Mouse (Mus musculus) embryonic fibroblast, embryonic 13.5 days (primary cell): ENCODE measurements around the gene Dnmt3a. TPM values are rescaled to one million over a fixed set of nuclear protein-coding genes. Genes with fewer than 3 reads are reported as not detected.
A peak's percentile ranks its signal among the peaks of the same experiment; 100 is the strongest.

ENCODE experiments used
- H3K27ac ChIP-seq: 2 replicates; pipeline ENCODE4 v1.5.1; 2012; ENCODE audit warnings: low read length, control low read depth, inconsistent platforms; ENCODE audit not compliant: insufficient read depth
- H3K4me1 ChIP-seq: 2 replicates; pipeline ENCODE4 v1.6.1; 2011; ENCODE audit warnings: low read length; ENCODE audit not compliant: control insufficient read depth, insufficient read depth
- H3K4me3 ChIP-seq: 2 replicates; pipeline ENCODE4 v1.5.1; 2011; ENCODE audit warnings: mild to moderate bottlenecking, control low read depth, low read length; ENCODE audit not compliant: insufficient read depth
- CTCF ChIP-seq: IDR thresholded peaks from 2 replicates; pipeline ENCODE4 v1.5.1; 2011; ENCODE audit warnings: mild to moderate bottlenecking, control low read depth, low read length, moderate library complexity, borderline replicate concordance; ENCODE audit not compliant: insufficient read depth
- POLR2A ChIP-seq: IDR thresholded peaks from 2 replicates; pipeline ENCODE4 v1.6.1; 2011; ENCODE audit warnings: low read depth, mild to moderate bottlenecking, control low read depth, low read length, moderate library complexity
- polyA plus RNA-seq: library from polyadenylated mRNA; stranded (reverse); fragments of >200 nt; gene quantifications from 2 replicates; pipeline ENCODE4 v1.2.4, GENCODE M21; 2011; ENCODE audit warnings: low read depth; ENCODE audit not compliant: missing spikeins, insufficient read length

The Dnmt3a gene
- polyA plus RNA-seq, 1 experiment: 27.0 TPM

DNA sequence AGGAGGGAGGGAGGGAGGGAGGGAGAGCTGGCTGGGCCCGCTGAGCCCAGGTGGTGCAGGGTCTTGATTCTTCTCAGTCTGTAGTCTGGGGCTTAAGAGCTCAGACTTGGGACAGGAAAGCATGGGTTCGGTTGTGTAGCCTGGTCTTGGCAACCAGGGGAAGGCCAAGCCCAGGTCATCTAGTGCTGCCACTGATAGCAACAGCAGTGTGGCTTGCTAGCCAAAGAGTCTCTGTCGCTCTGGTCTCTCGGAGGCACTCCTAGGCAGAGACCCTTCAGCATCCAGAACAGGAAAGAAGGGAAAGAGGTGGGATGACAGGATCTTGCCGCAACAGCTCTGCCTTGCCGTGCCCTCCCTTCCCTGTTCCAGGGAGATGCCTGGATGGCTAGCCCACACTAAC lies 6.4 kb downstream of the Dnmt3a start:
- Histone ChIP-seq H3K4me1 (no peaks in the 10 kb centered on the region), H3K27ac (no peak overlapping the region), H3K4me3 (no peak overlapping the region)
- no peak for TF ChIP-seq POLR2A

DNA sequence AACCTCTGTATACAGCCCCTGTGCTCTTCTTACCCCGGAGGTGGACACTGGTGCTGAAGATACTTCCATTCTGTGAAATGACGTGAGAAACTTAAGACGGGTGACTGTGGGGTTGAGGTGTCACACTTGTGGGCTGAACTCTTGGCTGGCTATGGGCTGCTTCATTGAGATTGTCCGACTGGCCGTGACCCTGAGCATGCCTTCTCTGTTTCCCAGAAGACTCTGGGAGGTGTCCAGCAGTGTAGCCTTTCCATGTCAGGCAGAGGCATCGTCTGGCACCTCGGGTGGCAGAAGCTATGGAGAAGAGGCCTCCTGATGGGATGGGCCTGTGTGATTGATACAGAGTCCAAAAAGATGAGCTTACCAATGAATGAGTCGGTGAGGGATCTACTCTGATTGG lies 7.3 kb downstream of the Dnmt3a start:
- Histone ChIP-seq H3K27ac (no peak overlapping the region), H3K4me1 (no peaks in the 10 kb centered on the region)
- TF ChIP-seq POLR2A (no peak), CTCF (no peak)

DNA sequence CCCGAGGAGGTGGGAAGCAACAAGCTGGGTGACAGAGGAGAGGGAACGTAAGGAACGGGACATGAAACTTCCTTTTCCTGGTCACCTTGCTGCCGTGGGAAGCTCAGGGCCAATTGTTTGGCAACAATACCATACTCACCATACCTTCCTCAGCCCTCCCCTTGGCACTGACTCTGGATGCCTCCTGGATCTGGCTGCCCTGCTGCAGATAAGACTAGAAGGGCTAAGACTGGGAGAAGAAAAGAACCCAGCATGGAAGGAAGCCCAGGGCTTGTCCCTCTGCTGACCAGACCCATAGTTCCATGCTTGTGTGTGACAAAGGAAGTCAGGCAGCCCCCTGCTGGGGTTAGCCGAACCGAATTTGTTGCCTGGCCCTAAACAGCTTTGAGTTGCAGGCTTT lies 9.6 kb downstream of the Dnmt3a start:
- TF ChIP-seq POLR2A (no peak), CTCF (no peak)
- no peak overlapping the region for H3K4me3 ChIP-seq
- H3K4me1 ChIP-seq: no peaks in the 10 kb centered on the region
- H3K27ac ChIP-seq: no peak overlapping the region

More for the DNA sequence above, 7.3 kb downstream of the Dnmt3a start:
- no peak overlapping the region for H3K4me3 ChIP-seq

DNA sequence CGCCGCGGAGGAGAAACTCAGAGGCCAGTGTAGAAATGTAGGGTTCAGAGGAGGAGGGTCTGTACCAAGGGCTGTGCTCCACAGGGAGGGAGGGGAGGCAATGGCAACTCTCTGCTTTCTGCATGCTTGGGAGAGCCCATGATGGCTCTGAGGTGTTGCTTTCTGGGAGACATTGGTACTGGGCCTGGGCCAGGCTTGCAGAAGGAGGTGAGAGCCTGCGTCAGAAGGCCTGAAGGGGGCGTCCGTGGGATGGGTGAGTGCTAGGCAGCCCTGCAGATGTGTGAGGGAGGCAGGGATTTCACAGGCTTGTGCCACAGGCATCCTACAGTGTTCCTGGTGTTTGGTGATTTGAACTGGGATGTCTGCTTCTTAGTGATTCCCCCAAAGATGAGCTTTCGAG lies 11.2 kb downstream of the Dnmt3a start:
- TF ChIP-seq CTCF (no peak), POLR2A (no peak)
- H3K27ac ChIP-seq: no peak overlapping the region

DNA sequence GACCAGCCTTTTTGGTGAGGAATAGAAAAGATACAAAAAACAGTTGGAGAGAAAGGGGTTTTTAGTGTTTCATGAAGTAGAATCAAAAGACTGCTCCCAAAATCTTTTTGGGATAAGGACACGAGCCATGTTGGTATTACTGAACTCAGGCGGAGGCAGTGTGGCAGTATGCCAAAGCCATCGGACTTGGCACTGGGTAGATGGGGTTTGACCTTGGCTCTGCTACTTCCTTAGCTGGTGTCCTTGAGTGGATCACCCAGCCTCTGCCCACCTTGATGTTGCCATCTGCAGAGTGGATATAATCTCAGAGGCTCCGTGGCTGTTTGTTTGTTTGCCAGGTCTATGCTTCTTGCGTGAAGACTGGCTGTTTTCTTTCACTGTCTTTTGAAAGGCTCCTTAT lies 11.8 kb downstream of the Dnmt3a start:
- Histone ChIP-seq H3K4me3 (no peak overlapping the region), H3K27ac (no peak overlapping the region), H3K4me1 (no peaks in the 10 kb centered on the region)
- TF ChIP-seq POLR2A (no peak), CTCF (no peak)

More for the DNA sequence above, 11.2 kb downstream of the Dnmt3a start:
- Histone ChIP-seq H3K4me1 (no peaks in the 10 kb centered on the region), H3K4me3 (no peak overlapping the region)

DNA sequence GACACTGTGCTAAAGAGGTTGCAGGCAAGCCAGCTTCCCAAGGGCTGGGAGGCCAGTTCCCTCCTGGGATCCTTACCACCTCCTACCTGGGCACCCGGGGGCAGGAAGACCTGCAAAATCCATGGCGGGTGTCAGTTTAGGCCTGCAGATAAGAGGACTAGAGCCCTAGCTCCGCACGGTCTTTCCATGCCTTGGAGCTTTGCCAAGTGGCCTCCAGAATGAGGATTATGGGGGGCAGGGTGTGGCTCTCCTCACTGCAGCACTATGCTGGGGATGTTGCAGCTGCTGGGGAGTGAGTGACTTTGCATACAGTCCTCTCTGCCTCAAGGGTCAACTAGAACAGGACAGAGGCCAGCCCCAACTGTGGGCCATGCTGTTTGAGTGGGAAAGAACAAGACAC lies 14.1 kb downstream of the Dnmt3a start:
- peaks cover 4% of the 10 kb centered on the region; the same call in 1 of the 2 replicates for H3K4me1 ChIP-seq
- TF ChIP-seq CTCF (no peak), POLR2A (no peak)
- no peak overlapping the region for H3K4me3 ChIP-seq
- H3K27ac ChIP-seq: no peak overlapping the region

DNA sequence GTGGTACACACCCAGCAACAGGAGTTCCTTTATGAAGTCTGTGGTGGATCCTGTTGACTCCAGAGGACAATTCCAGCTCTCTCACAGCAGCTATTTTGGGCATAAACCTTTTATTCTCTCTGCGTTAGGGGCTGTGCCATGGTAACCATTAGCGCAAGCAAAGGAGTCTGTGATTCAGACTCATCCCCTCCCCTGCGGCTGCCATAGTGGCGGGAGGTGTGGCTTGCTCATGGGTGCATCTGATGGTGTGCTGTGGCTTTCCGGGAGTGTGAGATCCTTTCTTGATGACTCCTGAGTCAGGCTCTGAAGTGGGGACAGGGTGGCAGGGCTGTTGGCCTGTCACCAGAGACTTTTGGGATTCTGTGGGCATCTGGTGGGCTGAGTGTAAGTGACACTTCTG lies 17.6 kb downstream of the Dnmt3a start:
- no peak overlapping the region for H3K4me3 ChIP-seq
- peaks cover 8% of the 10 kb centered on the region for H3K4me1 ChIP-seq
- no peak for TF ChIP-seq POLR2A
- H3K27ac ChIP-seq: no peak overlapping the region

DNA sequence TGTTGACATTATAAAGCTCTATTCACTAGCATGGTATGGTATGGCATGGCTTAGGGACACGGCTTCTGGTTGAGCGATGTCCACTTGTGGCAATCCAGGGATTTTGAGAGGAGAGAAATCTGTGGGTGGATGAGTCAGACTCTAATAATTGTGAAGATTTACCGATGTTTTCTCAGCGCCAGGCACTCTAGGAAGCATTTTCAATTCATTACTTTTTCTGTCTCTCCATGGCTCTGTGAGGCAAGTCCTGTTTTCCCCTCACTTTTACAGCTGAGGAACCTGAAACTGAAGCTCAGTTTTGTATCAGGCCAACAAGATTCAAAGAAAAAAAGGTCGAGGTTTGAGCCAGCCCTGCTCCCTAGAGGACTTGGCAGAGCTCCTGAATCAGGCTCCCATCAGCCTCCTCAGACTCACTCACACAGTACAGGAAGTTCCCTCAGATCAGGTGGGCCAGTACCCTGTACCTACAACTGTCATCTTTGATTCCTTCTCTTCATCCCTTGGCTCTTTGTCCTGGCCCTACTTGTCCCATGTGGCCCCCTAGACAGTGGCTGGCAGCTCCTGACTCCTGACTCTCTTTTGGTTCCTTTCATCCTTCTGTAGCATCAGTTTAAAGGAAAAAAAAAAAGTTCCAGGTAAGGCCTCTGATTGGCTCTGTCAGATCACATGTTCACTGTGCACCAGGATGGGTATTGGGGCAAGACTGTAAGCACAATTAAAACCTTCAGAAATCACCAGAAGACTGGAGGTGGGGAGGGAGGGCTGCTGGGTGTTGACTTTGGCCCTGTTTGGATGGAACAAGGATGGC lies 19.3 kb downstream of the Dnmt3a start:
- Histone ChIP-seq H3K4me1 (peaks cover 8% of the 10 kb centered on the region), H3K27ac (peak overlapping the region; percentile 63)
- no peak for TF ChIP-seq POLR2A
- no peak for TF ChIP-seq CTCF

DNA sequence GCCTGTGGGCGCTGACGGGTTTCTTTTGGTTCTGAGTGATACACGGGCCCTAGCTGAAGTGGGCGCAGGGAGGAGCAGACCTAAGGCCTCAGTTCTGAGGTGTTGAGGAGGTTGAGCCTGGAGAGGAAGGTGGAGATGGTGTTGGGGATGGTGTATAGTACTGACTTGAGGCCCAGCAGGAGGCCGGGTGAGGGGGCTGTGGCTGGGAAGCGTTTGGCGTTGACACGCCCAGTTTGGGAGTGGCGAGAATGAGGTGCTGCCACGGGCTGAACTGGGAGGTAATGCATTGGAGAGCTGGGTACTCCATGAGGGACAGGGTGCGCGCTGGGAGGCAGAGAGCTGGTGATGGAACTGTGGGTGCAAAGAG lies 19.9 kb downstream of the Dnmt3a start:
- TF ChIP-seq CTCF (no peak), POLR2A (no peak)
- no peak overlapping the region for H3K27ac ChIP-seq
- H3K4me3 ChIP-seq: no peak overlapping the region
- peaks cover 8% of the 10 kb centered on the region for H3K4me1 ChIP-seq

More for the DNA sequence above, 19.3 kb downstream of the Dnmt3a start:
- H3K4me3 ChIP-seq: no peak overlapping the region

DNA sequence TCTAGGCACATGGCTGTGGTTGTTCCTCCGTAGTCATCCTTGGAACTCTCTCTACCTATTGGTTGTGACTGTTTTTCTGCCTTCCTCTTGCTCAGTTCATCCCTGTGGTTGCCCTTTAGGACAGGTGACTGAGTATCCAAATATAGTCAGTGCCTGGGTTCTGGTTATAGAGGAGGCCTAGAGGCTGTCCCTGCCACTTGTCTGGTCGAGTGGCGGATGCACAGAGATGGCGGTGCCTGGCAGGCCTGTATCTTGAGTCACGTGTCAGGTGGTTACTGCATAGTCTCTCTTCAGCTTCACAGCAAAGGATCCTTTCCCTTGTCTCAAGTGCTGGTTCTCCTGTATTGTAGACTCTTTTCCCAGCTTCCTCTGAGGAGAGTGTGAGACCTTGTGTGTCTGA lies 22.0 kb downstream of the Dnmt3a start:
- Histone ChIP-seq H3K4me3 (no peak overlapping the region), H3K27ac (no peak overlapping the region), H3K4me1 (peaks cover 8% of the 10 kb centered on the region)
- TF ChIP-seq CTCF (no peak), POLR2A (no peak)

DNA sequence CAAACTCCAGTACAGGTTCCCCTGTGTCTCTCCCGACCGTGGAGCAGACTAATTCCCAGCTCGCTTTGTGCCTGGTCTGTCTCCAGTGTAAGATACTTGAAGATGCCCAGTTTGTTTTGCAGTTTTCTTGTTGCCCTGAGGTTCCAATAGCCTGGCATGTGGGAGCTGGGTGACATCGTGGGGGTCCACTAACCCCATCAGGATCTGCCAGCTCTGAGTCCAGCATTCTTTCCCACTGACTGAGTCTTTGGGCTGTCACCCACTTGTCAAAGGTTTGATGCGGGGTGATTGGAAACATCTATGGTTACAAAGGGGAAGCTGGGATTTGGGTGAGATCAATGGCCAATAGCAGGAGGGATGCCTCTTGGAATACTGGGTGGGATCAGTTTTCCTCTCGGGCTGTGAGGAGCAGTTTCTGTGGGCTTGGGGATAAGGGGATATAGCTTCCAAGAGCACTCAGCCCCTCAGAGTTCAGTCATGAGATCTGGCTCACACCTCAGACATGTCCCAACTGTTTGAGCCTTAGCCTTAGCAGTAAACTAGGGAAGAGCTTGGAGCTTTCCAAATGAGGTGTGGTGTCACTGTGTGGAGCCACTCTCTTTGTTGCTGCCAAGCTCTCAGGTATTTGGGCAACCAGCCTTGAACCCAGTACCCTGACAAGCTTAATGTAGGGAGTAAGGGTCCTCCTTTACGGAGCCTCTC lies 27.4 kb downstream of the Dnmt3a start:
- H3K27ac ChIP-seq: no peak overlapping the region
- peaks cover 5% of the 10 kb centered on the region; the same call in 1 of the 2 replicates for H3K4me1 ChIP-seq
- H3K4me3 ChIP-seq: no peak overlapping the region
- TF ChIP-seq POLR2A (no peak), CTCF (no peak)
